Mouse (Mus musculus) lung, postnatal 0 days (tissue): ENCODE results near the gene Tmem95.

Experiments
- CTCF ChIP-seq: IDR thresholded peaks from 2 replicates; pipeline ENCODE4 v1.5.1; 2016; ENCODE audit warnings: antibody characterized with exemption, mild to moderate bottlenecking
- EP300 ChIP-seq: IDR thresholded peaks from 2 replicates; pipeline ENCODE4 v1.6.1; 2016; ENCODE audit warnings: antibody characterized with exemption, mild to moderate bottlenecking, control low read depth

GRCm38 (mm10) chr11:69879711-69880110 lies 1.9 kb upstream of the Tmem95 start:
- TF ChIP-seq EP300 (no peak), CTCF (no peak)
